Mouse (Mus musculus) sigmoid colon, adult 10 weeks (tissue): ENCODE results near the gene Lyg2. TPM values are rescaled to one million over a fixed set of nuclear protein-coding genes. Genes with fewer than 3 reads are reported as not detected.

Experiments
- polyA plus RNA-seq: library from polyadenylated mRNA; stranded (reverse); fragments of 350-450 nt; fragmentation: Illumina TruSeq; extraction: RNeasy Lipid Tissue Mini Kit (QIAGEN cat#74804); gene quantifications from one replicate; pipeline ENCODE4 v1.2.3, GENCODE M21; 2014; ENCODE audit warnings: low read depth, low replicate concordance

Lyg2 gene
- polyA plus RNA-seq = not detected

GRCm38 (mm10) chr1:37916393-37916792 lies at the start of gene Lyg2:
Gene Lyg2 (minus strand): TSS chr1:37916493.

GRCm38 (mm10) chr1:37957659-37958058 lies 41.4 kb upstream of the Lyg2 start, which contains the start of gene Lyg1:
Gene Lyg1 (minus strand): TSS chr1:37957759.

GRCm38 (mm10) chr1:37890025-37890652 lies 26.2 kb downstream of the Lyg2 start, which contains the start of the genes Mitd1 and Mrpl30:
Gene Mitd1 (minus strand): TSS chr1:37890411.
Gene Mrpl30 (plus strand): TSS chr1:37890477.

GRCm38 (mm10) chr1:37871704-37872103 lies 44.6 kb downstream of the Lyg2 start, which contains the start of gene Lipt1:
Gene Lipt1 (plus strand): TSS chr1:37871738.

GRCm38 (mm10) chr1:37866286-37866685 lies 50.0 kb downstream of the Lyg2 start, which contains the start of gene Tsga10:
Gene Tsga10 (minus strand): TSS chr1:37866429.

Other genes with a start within 250 kb of the Lyg2 start
- 6.2 TPM for gene 2010300C02Rik, start 196.4 kb downstream of the Lyg2 start, polyA plus RNA-seq
- 15.7 TPM for gene Tsga10, start 50.1 kb downstream of the Lyg2 start, polyA plus RNA-seq
- gene Lipt1, start 44.8 kb downstream of the Lyg2 start, polyA plus RNA-seq = 5.2 TPM
- gene Mitd1, start 26.1 kb downstream of the Lyg2 start, polyA plus RNA-seq = 129 TPM
- 259 TPM for gene Mrpl30, start 26.0 kb downstream of the Lyg2 start, polyA plus RNA-seq
- not detected for gene Lyg1, start 41.3 kb upstream of the Lyg2 start, polyA plus RNA-seq
- gene Txndc9, start 81.4 kb upstream of the Lyg2 start, polyA plus RNA-seq = 167 TPM
- 90.6 TPM for gene Eif5b, start 81.5 kb upstream of the Lyg2 start, polyA plus RNA-seq
- gene Rev1, start 213.3 kb upstream of the Lyg2 start, polyA plus RNA-seq = 28.9 TPM